Mouse (Mus musculus) heart, adult 2 months (tissue): ENCODE data around the gene Kifc3. TPM values are rescaled to one million over a fixed set of nuclear protein-coding genes. Genes with fewer than 3 reads are reported as not detected.
"Not testable (repeated sequence)": the region's sequence is repeated elsewhere in the genome, so short reads cannot be mapped to it uniquely, and the experiment has no call there.

Experiments
- DNase-seq, 2 experiments: peaks; one replicate each; pipeline ENCODE4 v3.0.0; 2021
- H3K27ac ChIP-seq: fragments of 200-600 bp; 2 replicates; pipeline ENCODE4 v1.8.1; 2022
- H3K27me3 ChIP-seq: fragments of 200-500 bp; 2 replicates; pipeline ENCODE4 v1.6.1; 2012; ENCODE audit warnings: mild to moderate bottlenecking, low read length, inconsistent platforms, mixed read lengths; ENCODE audit not compliant: control insufficient read depth, insufficient read depth
- H3K36me3 ChIP-seq: fragments of 200-500 bp; 2 replicates; pipeline ENCODE4 v1.6.1; 2012; ENCODE audit warnings: low read length, inconsistent platforms; ENCODE audit not compliant: control insufficient read depth, insufficient read depth
- H3K4me1 ChIP-seq: fragments of 200-500 bp; 2 replicates; pipeline ENCODE4 v1.6.1; 2011; ENCODE audit warnings: low read length; ENCODE audit not compliant: control insufficient read depth, insufficient read depth
- H3K4me3 ChIP-seq: fragments of 200-600 bp; 2 replicates; pipeline ENCODE4 v1.8.1; 2022
- H3K79me2 ChIP-seq: fragments of 200-500 bp; replicated peaks from 2 replicates; pipeline ENCODE4 v1.6.1; 2012; ENCODE audit warnings: mild to moderate bottlenecking, inconsistent platforms, low read length, moderate library complexity, mixed read lengths; ENCODE audit not compliant: control insufficient read depth, insufficient read depth
- H3K9ac ChIP-seq: fragments of 200-500 bp; 2 replicates; pipeline ENCODE4 v1.6.1; 2012; ENCODE audit warnings: low read depth, mild to moderate bottlenecking, control low read depth, inconsistent platforms, low read length, mixed read lengths
- CTCF ChIP-seq: fragments of 200-600 bp; IDR thresholded peaks from 2 replicates; pipeline ENCODE4 v1.8.1; 2022; ENCODE audit warnings: antibody characterized with exemption, mild to moderate bottlenecking, moderate library complexity
- EP300 ChIP-seq: fragments of 200-500 bp; IDR thresholded peaks from 2 replicates; pipeline ENCODE4 v1.6.1; 2011; ENCODE audit warnings: low read depth, low read length, control low read depth; ENCODE audit not compliant: insufficient read depth
- POLR2A ChIP-seq: fragments of 200-500 bp; IDR thresholded peaks from 2 replicates; pipeline ENCODE4 v1.6.1; 2011; ENCODE audit warnings: mild to moderate bottlenecking, low read depth, low read length, control low read depth; ENCODE audit not compliant: insufficient read depth
- WGBS: fragments of 180-500 bp; shearing (Covaris S2); methylation state at CpG from one replicate; pipeline ENCODE4 v1.1.7; 2018; 5-methylcytosine and 5-hydroxymethylcytosine counted together
- intact Hi-C: fragments of 180-260 bp; cut with DNase I; formaldehyde crosslinking; loops from one replicate; pipeline ENCODE4 v1.15.1; 2025
- polyA plus RNA-seq: library from polyadenylated mRNA; depleted of rRNA; stranded (reverse); fragments of >200 nt; gene quantifications from 2 replicates; pipeline ENCODE4 v1.2.3, GENCODE M21; 2012
- total RNA-seq, 2 experiments: library from RNA; stranded (reverse); gene quantifications; 2 replicates each; pipeline ENCODE4 v1.2.3; 2021

Kifc3 gene
- total and polyA plus RNA-seq, 3 experiments: 58.7 to 93.4 (median 76.2) TPM

DNA sequence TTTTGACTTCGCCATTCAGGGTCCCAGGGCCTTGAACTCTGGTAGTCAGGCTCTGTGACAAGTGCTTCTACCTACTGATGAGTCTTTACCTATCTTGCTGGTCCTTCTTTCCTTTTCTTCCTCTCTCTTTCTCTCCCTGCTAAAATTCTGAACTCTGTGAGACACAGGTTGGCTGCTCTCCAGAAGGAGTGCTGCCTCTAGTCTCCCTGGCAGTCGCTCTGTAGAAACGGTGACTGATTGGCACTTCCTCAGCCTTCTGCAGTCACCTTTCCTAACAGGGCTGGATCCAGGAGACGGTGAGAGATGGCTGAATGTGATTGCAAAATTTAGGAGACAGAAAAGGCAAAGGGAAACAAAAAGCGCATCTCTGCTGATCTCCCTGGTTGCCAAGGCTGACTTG, 30.2 kb downstream of the Kifc3 start:
- DNase-seq: no peak
- Histone ChIP-seq H3K9ac (no peak overlapping the region), H3K36me3 (no peaks in the 10 kb centered on the region), H3K27ac (no peak overlapping the region), H3K27me3 (no peaks in the 10 kb centered on the region), H3K79me2 (no peaks in the 10 kb centered on the region), H3K4me1 (no peaks in the 10 kb centered on the region), H3K4me3 (no peak overlapping the region)
- 59% methylated on average over 5 of the region's 5 CpGs for WGBS
- TF ChIP-seq POLR2A (no peak), CTCF (no peak), EP300 (no peak)
- intact Hi-C loops: no loop called here

DNA sequence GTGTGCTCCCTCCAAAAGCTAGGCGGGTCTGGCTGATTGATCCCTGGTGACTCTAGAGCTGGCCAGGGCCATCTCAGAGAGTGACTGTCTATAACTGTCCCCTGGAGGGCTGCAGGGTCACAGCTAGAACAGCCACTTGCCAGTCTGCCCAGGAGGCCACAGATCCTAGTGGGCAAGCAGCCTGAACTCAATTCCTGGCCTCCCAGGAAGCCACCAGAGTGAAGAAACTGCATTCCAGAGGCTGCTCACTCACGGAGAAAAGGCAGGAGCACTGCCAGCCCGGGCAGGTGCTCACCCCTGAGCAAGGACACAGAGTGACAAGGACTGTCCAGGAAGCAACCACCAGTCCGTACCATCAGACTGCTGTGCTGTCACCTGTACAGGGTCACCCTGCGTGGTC, 34.9 kb downstream of the Kifc3 start:
- Histone ChIP-seq H3K27ac (no peak overlapping the region), H3K4me1 (no peaks in the 10 kb centered on the region), H3K4me3 (no peak overlapping the region), H3K79me2 (no peaks in the 10 kb centered on the region), H3K27me3 (no peaks in the 10 kb centered on the region), H3K36me3 (no peaks in the 10 kb centered on the region), H3K9ac (no peak overlapping the region)
- intact Hi-C loops: no loop called here
- WGBS: 67% methylated on average over 5 of the region's 5 CpGs
- TF ChIP-seq POLR2A (no peak), CTCF (no peak), EP300 (no peak)
- DNase-seq: peak in 1 of 2 experiments; percentile 22

DNA sequence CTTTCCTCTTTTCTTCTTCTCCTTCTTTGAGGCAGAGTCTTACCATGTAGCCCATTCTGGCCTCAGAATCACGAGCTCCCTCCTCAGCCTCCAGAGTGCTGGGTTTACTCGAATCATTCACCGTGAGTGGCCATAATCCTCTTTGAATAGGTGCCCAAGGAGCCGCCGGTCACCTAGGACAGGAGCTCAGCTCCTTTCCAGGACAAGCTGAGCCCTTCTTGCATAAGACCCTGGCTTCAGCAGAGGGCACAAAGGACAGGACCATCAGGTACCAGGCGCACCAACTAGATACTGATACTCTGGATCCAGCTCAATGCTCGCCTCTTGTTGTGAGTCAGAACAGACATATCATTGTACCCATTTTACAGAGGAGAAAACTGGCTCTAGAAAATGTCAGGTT, 36.2 kb downstream of the Kifc3 start:
- no peak overlapping the region for H3K9ac ChIP-seq
- no peaks in the 10 kb centered on the region for H3K79me2 ChIP-seq
- H3K36me3 ChIP-seq: no peaks in the 10 kb centered on the region
- H3K4me1 ChIP-seq: no peaks in the 10 kb centered on the region
- no peak for DNase-seq
- no peak overlapping the region for H3K4me3 ChIP-seq
- intact Hi-C loops: no loop called here
- TF ChIP-seq EP300 (no peak), POLR2A (no peak), CTCF (no peak)
- 90% methylated on average over 7 of the region's 7 CpGs for WGBS
- H3K27me3 ChIP-seq: no peaks in the 10 kb centered on the region
- H3K27ac ChIP-seq: no peak overlapping the region

DNA sequence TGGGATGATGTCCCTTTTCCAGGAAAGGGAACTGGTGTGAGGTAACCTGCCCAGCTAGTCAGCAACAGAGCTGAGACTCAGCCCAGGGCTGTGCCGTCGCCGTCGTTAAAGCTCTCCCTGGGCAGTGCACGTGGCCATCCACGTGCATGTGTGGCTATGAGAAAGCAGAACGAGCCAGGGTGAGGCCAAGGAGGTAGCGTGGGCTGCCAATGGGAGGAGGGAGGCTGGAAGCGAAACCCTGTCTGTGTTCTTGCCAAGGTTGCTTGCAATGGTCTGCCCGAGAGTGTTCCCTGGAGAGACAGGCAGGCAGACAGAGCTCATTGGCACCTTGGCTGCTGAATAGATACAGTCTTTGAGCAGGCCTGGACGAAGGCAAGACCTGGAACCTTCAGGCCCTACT, 36.7 kb downstream of the Kifc3 start:
- TF ChIP-seq POLR2A (no peak), EP300 (no peak), CTCF (no peak)
- Histone ChIP-seq H3K79me2 (no peaks in the 10 kb centered on the region), H3K27ac (no peak overlapping the region), H3K36me3 (no peaks in the 10 kb centered on the region), H3K4me3 (no peak overlapping the region), H3K4me1 (no peaks in the 10 kb centered on the region), H3K27me3 (no peaks in the 10 kb centered on the region), H3K9ac (no peak overlapping the region)
- intact Hi-C loops: no loop called here
- 46% methylated on average over 11 of the region's 11 CpGs for WGBS
- DNase-seq: peak; percentile 62 to 84

DNA sequence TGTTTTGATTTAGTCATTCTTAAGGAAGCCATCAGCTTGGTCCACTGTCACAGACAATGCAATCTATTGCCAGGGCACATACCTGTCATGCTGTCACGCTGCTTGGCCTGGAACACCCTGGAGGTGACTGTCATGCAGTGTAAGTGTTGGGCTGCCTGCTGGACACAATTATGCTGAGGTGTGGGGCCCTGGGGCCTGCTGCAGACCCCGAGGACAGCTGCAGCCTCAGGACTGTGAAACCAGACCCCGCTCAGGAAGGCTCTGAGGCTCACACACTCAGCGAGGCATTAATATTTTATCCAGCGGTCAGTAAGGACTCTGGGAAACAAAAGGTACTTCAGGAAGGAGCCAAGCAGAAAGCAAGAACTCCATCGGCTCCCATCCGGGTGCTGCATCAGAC, 38.1 kb downstream of the Kifc3 start:
- Histone ChIP-seq H3K27me3 (no peaks in the 10 kb centered on the region), H3K4me1 (no peaks in the 10 kb centered on the region), H3K79me2 (no peaks in the 10 kb centered on the region), H3K4me3 (no peak overlapping the region), H3K36me3 (no peaks in the 10 kb centered on the region), H3K27ac (no peak overlapping the region), H3K9ac (no peak overlapping the region)
- intact Hi-C loops: no loop called here
- DNase-seq: no peak
- no peak for TF ChIP-seq CTCF
- TF ChIP-seq POLR2A: no peak
- TF ChIP-seq EP300: no peak
- 76% methylated on average over 7 of the region's 7 CpGs for WGBS

DNA sequence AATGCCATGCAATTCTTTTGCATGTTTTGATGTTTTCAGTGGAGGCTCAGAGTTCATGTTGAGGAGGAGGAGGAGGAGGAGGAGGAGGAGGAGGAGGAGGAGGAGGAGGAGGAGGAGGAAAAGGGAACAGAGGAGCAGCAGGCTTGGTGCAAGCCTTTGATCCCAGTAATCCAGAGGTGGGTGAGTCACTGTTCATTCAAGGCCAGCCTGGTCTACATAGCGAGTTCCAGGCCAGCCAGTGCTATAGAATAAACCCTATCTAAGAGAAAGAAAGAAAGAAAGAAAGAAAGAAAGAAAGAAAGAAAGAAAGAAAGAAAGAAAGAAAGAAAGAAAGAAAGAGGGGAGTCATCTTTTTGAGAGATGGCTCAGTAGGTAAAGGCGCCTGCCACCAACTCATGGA, 38.6 kb downstream of the Kifc3 start:
- DNase-seq: not testable (repeated sequence)

DNA sequence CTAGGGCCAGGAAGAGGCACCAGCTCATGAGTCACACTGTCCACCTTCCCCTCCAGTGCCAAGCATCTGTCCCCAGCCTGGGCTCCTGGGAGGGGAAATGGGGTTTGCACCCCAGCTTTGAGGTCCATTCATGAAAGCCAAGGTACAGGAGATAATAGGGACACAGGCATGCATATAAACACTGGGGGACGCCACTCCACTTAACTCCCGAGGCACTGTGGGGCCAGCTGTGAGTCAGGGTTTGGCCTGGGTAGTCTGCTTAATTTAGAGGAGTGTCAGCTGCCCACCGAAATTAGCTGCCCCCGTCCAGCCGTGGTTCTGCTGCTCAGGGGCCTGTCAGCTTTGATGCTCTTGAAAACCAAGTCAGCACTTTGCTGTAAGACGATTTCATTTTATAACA, 39.8 kb downstream of the Kifc3 start:
- H3K36me3 ChIP-seq: no peaks in the 10 kb centered on the region
- no peak overlapping the region for H3K4me3 ChIP-seq
- no peak for DNase-seq
- H3K4me1 ChIP-seq: no peaks in the 10 kb centered on the region
- TF ChIP-seq EP300: no peak
- TF ChIP-seq CTCF: no peak
- TF ChIP-seq POLR2A: no peak
- no peak overlapping the region for H3K9ac ChIP-seq
- H3K79me2 ChIP-seq: no peaks in the 10 kb centered on the region
- WGBS: 62% methylated on average over 6 of the region's 6 CpGs
- no peak overlapping the region for H3K27ac ChIP-seq
- intact Hi-C loops: no loop called here
- no peaks in the 10 kb centered on the region for H3K27me3 ChIP-seq

More for the DNA sequence above, 38.6 kb downstream of the Kifc3 start:
- H3K27ac ChIP-seq, H3K27me3 ChIP-seq, intact Hi-C loops, H3K79me2 ChIP-seq, H3K36me3 ChIP-seq, H3K9ac ChIP-seq, H3K4me1 ChIP-seq, H3K4me3 ChIP-seq: not testable (repeated sequence)
- 83% methylated on average over 2 of the region's 2 CpGs for WGBS
